Mouse (Mus musculus): Measurements from ENCODE around the gene Gmnn.

DNA sequence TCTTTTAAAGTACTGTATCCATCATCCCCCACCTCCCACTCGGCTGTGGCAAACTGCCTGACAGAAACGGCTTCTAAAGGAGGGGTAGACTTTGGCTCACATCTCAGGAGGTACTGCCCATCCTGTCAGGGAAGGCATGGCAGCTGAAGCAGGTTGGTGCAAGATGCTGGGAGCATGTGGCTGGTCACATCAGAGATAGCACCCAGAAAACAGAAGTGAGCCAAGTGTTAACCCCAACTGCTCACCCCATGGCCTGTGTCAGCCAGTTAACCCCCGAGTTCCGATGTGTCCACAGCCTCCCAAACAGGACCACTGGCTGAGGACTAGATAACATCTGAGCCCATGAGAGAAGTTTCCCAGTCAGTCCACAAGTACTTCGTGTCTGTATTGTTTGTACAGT, 46.1 kb downstream of the Gmnn start:
- TF ChIP-seq ZC3H11A (IDR thresholded peaks at IDR 0.05; ENCODE audit: borderline replicate concordance, low read depth, low read length): no peak
- TF ChIP-seq ZNF384 (IDR thresholded peaks at IDR 0.05; ENCODE audit: low read depth, low read length): no peak
- TF ChIP-seq HCFC1 (IDR thresholded peaks at IDR 0.05; ENCODE audit: borderline replicate concordance, insufficient read depth, low read length): no peak
- TF ChIP-seq MAFK (IDR thresholded peaks at IDR 0.05; ENCODE audit: insufficient read depth, low read depth, low read length): no peak
